Mouse (Mus musculus) MEL (cell line): ENCODE results near the gene Oasl2. TPM values are rescaled to one million over a fixed set of nuclear protein-coding genes. Genes with fewer than 3 reads are reported as not detected.

Source experiments
- DNase-seq: peaks from one replicate; pipeline ENCODE4 v3.0.0; 2011; ENCODE audit warnings: low read depth, low spot score
- H3K27ac ChIP-seq: 2 replicates; pipeline ENCODE4 v1.5.1; 2012; ENCODE audit warnings: low read depth, mild to moderate bottlenecking, control low read depth, low read length, moderate library complexity; ENCODE audit not compliant: control insufficient read depth
- H3K27me3 ChIP-seq, 2 experiments: fragments of 150-350 bp in 1 of 2; sonication (generic) in 1 of 2; 2 replicates each; pipeline ENCODE4 v1.6.1; 2012; ENCODE audit warnings: low read length in 2 of 2, mild to moderate bottlenecking in 2 of 2, improper control_type of control experiment in 1 of 2, moderate library complexity in 1 of 2; ENCODE audit not compliant: insufficient read depth in 2 of 2, control insufficient read depth in 1 of 2
- H3K36me3 ChIP-seq, 2 experiments: 2 replicates each; pipeline ENCODE4 v1.6.1; 2012 to 2014; ENCODE audit warnings: low read length in 2 of 2, improper control_type of control experiment in 1 of 2, inconsistent platforms in 1 of 2, mild to moderate bottlenecking in 1 of 2; ENCODE audit not compliant: insufficient read depth in 2 of 2, control insufficient read depth in 1 of 2
- H3K4me1 ChIP-seq, 2 experiments: fragments of 150-350 bp in 1 of 2; sonication (generic) in 1 of 2; 2 replicates each; pipeline ENCODE4 v1.6.1; 2012; ENCODE audit warnings: low read length in 2 of 2, improper control_type of control experiment in 1 of 2, mild to moderate bottlenecking in 1 of 2; ENCODE audit not compliant: insufficient read depth in 2 of 2, control insufficient read depth in 1 of 2
- H3K4me3 ChIP-seq, 2 experiments: fragments of 150-350 bp in 1 of 2; sonication (generic) in 1 of 2; 2 replicates each; pipeline ENCODE4 v1.5.1; 2012; ENCODE audit warnings: low read depth in 2 of 2, low read length in 2 of 2, mild to moderate bottlenecking in 2 of 2, moderate library complexity in 2 of 2, control low read depth in 1 of 2, improper control_type of control experiment in 1 of 2; ENCODE audit not compliant: control insufficient read depth in 1 of 2, insufficient read depth in 1 of 2
- H3K79me2 ChIP-seq: 2 replicates; pipeline ENCODE4 v1.6.1; 2012; ENCODE audit warnings: mild to moderate bottlenecking, low read length, moderate library complexity; ENCODE audit not compliant: control insufficient read depth, poor library complexity, insufficient read depth
- H3K9ac ChIP-seq: 2 replicates; pipeline ENCODE4 v1.6.1; 2012; ENCODE audit warnings: low read depth, mild to moderate bottlenecking, control low read depth, low read length, moderate library complexity; ENCODE audit not compliant: control insufficient read depth, poor library complexity, severe bottlenecking
- H3K9me3 ChIP-seq: fragments of 150-350 bp; sonication (generic); replicated peaks from 2 replicates; pipeline ENCODE4 v1.6.1; 2012; ENCODE audit warnings: mild to moderate bottlenecking, low read length, improper control_type of control experiment, moderate library complexity; ENCODE audit not compliant: insufficient read depth
- BHLHE40 ChIP-seq: IDR thresholded peaks from 2 replicates; pipeline ENCODE4 v1.6.1; 2012; ENCODE audit warnings: low read depth, mild to moderate bottlenecking, inconsistent platforms, low read length, improper control_type of control experiment, borderline replicate concordance
- CHD2 ChIP-seq: IDR thresholded peaks from 2 replicates; pipeline ENCODE4 v1.6.1; 2011; ENCODE audit warnings: low read length, improper control_type of control experiment
- CTCF ChIP-seq, 3 experiments: IDR thresholded peaks in 2 of 3; conservative IDR thresholded peaks in 1 of 3; 2 replicates each; pipeline ENCODE4 v1.5.1; 2011 to 2012; ENCODE audit warnings: low read length in 3 of 3, low read depth in 2 of 3, mild to moderate bottlenecking in 2 of 3, improper control_type of control experiment in 1 of 3, inconsistent platforms in 1 of 3, mixed read lengths in 1 of 3, moderate library complexity in 1 of 3; ENCODE audit not compliant: control insufficient read depth in 1 of 3, insufficient read depth in 1 of 3, poor library complexity in 1 of 3, severe bottlenecking in 1 of 3
- E2F4 ChIP-seq: IDR thresholded peaks from 2 replicates; pipeline ENCODE4 v1.6.1; 2011; ENCODE audit warnings: low read depth, low read length, improper control_type of control experiment, borderline replicate concordance
- ELF1 ChIP-seq: IDR thresholded peaks from 2 replicates; pipeline ENCODE4 v1.6.1; 2014; ENCODE audit warnings: low read depth, mild to moderate bottlenecking, inconsistent platforms, low read length, improper control_type of control experiment, moderate library complexity
- EP300 ChIP-seq, 2 experiments: IDR thresholded peaks; 2 replicates each; pipeline ENCODE4 v1.6.1; 2011; ENCODE audit warnings: improper control_type of control experiment in 2 of 2, low read length in 2 of 2, low read depth in 1 of 2, mild to moderate bottlenecking in 1 of 2
- ETS1 ChIP-seq: IDR thresholded peaks from 2 replicates; pipeline ENCODE4 v1.6.1; 2012; ENCODE audit warnings: low read depth, mild to moderate bottlenecking, inconsistent platforms, low read length, improper control_type of control experiment, moderate library complexity
- GABPA ChIP-seq: IDR thresholded peaks from 2 replicates; pipeline ENCODE4 v1.6.1; 2012; ENCODE audit warnings: low read depth, mild to moderate bottlenecking, inconsistent platforms, low read length, improper control_type of control experiment, moderate library complexity
- GATA1 ChIP-seq: IDR thresholded peaks from 2 replicates; pipeline ENCODE4 v1.6.1; 2011; ENCODE audit warnings: low read depth, low read length, improper control_type of control experiment
- HCFC1 ChIP-seq: IDR thresholded peaks from 2 replicates; pipeline ENCODE4 v1.6.1; 2012; ENCODE audit warnings: low read depth, mild to moderate bottlenecking, inconsistent platforms, low read length, improper control_type of control experiment, moderate library complexity
- KAT2A ChIP-seq: conservative IDR thresholded peaks from 2 replicates; pipeline ENCODE4 v1.6.1; 2012; ENCODE audit warnings: low read depth, low read length, improper control_type of control experiment, inconsistent platforms
- MAX ChIP-seq: IDR thresholded peaks from 2 replicates; pipeline ENCODE4 v1.6.1; 2011; ENCODE audit warnings: low read length, improper control_type of control experiment
- MAZ ChIP-seq: IDR thresholded peaks from 2 replicates; pipeline ENCODE4 v1.6.1; 2012; ENCODE audit warnings: low read depth, mild to moderate bottlenecking, inconsistent platforms, low read length, improper control_type of control experiment
- MEF2A ChIP-seq: IDR thresholded peaks from 2 replicates; pipeline ENCODE4 v1.6.1; 2014; ENCODE audit warnings: low read depth, mild to moderate bottlenecking, inconsistent platforms, low read length, improper control_type of control experiment; ENCODE audit not compliant: poor library complexity, insufficient replicate concordance, severe bottlenecking; ENCODE audit errors: extremely low read depth
- MXI1 ChIP-seq: IDR thresholded peaks from 2 replicates; pipeline ENCODE4 v1.6.1; 2011; ENCODE audit warnings: mild to moderate bottlenecking, low read depth, low read length, improper control_type of control experiment
- MYB ChIP-seq: IDR thresholded peaks from 2 replicates; pipeline ENCODE4 v1.6.1; 2011; ENCODE audit warnings: mild to moderate bottlenecking, low read depth, low read length, improper control_type of control experiment
- MYC ChIP-seq: IDR thresholded peaks from 2 replicates; pipeline ENCODE4 v1.6.1; 2011; ENCODE audit warnings: low read depth, mild to moderate bottlenecking, low read length, improper control_type of control experiment, moderate library complexity
- NELFE ChIP-seq: IDR thresholded peaks from 2 replicates; pipeline ENCODE4 v1.6.1; 2011; ENCODE audit warnings: low read depth, low read length, improper control_type of control experiment
- NRF1 ChIP-seq: IDR thresholded peaks from 2 replicates; pipeline ENCODE4 v1.6.1; 2014; ENCODE audit warnings: low read depth, mild to moderate bottlenecking, inconsistent platforms, low read length, improper control_type of control experiment, moderate library complexity; ENCODE audit not compliant: poor library complexity, insufficient read depth, severe bottlenecking
- POLR2A ChIP-seq, 2 experiments: IDR thresholded peaks; 2 replicates each; pipeline ENCODE4 v1.6.1; 2011 to 2012; ENCODE audit warnings: low read length in 2 of 2, mild to moderate bottlenecking in 2 of 2, control low read depth in 1 of 2, improper control_type of control experiment in 1 of 2, low read depth in 1 of 2, moderate library complexity in 1 of 2; ENCODE audit not compliant: control insufficient read depth in 1 of 2, insufficient read depth in 1 of 2, poor library complexity in 1 of 2
- POLR2AphosphoS5 ChIP-seq: IDR thresholded peaks from 2 replicates; pipeline ENCODE4 v1.6.1; 2012; ENCODE audit warnings: low read depth, borderline replicate concordance, mild to moderate bottlenecking, inconsistent platforms, low read length, moderate library complexity, mixed read lengths
- RAD21 ChIP-seq: IDR thresholded peaks from 2 replicates; pipeline ENCODE4 v1.6.1; 2011; ENCODE audit warnings: mild to moderate bottlenecking, low read depth, low read length, improper control_type of control experiment
- RCOR1 ChIP-seq: IDR thresholded peaks from 2 replicates; pipeline ENCODE4 v1.6.1; 2012; ENCODE audit warnings: low read depth, mild to moderate bottlenecking, inconsistent platforms, low read length, improper control_type of control experiment
- SIN3A ChIP-seq: IDR thresholded peaks from 2 replicates; pipeline ENCODE4 v1.6.1; 2012; ENCODE audit warnings: low read length, improper control_type of control experiment, inconsistent platforms
- SMC3 ChIP-seq: IDR thresholded peaks from 2 replicates; pipeline ENCODE4 v1.6.1; 2011; ENCODE audit warnings: low read depth, low read length, improper control_type of control experiment
- TAL1 ChIP-seq: IDR thresholded peaks from 2 replicates; pipeline ENCODE4 v1.6.1; 2012; ENCODE audit warnings: mild to moderate bottlenecking, inconsistent platforms, low read length, moderate library complexity, mixed read lengths
- TBP ChIP-seq: IDR thresholded peaks from 2 replicates; pipeline ENCODE4 v1.8.0; 2011; ENCODE audit warnings: low read depth, low read length, improper control_type of control experiment
- TCF12 ChIP-seq: IDR thresholded peaks from 2 replicates; pipeline ENCODE4 v1.6.1; 2014; ENCODE audit warnings: low read depth, mild to moderate bottlenecking, inconsistent platforms, low read length, improper control_type of control experiment, moderate library complexity
- UBTF ChIP-seq: IDR thresholded peaks from 2 replicates; pipeline ENCODE4 v1.6.1; 2012; ENCODE audit warnings: low read depth, mild to moderate bottlenecking, inconsistent platforms, low read length, improper control_type of control experiment, moderate library complexity, borderline replicate concordance; ENCODE audit not compliant: insufficient read depth
- USF1 ChIP-seq: IDR thresholded peaks from 2 replicates; pipeline ENCODE4 v1.6.1; 2014; ENCODE audit warnings: low read depth, mild to moderate bottlenecking, inconsistent platforms, low read length, improper control_type of control experiment, moderate library complexity
- USF2 ChIP-seq, 2 experiments: IDR thresholded peaks; 2 replicates each; pipeline ENCODE4 v1.6.1; 2011 to 2012; ENCODE audit warnings: improper control_type of control experiment in 2 of 2, low read length in 2 of 2, borderline replicate concordance in 1 of 2, inconsistent platforms in 1 of 2, low read depth in 1 of 2, mild to moderate bottlenecking in 1 of 2; ENCODE audit not compliant: insufficient read depth in 1 of 2
- ZC3H11A ChIP-seq: IDR thresholded peaks from 2 replicates; pipeline ENCODE4 v1.6.1; 2012; ENCODE audit warnings: low read depth, mild to moderate bottlenecking, inconsistent platforms, low read length, improper control_type of control experiment
- ZKSCAN1 ChIP-seq: IDR thresholded peaks from 2 replicates; pipeline ENCODE4 v1.6.1; 2012; ENCODE audit warnings: low read depth, mild to moderate bottlenecking, inconsistent platforms, low read length, improper control_type of control experiment, moderate library complexity
- ZNF384 ChIP-seq: IDR thresholded peaks from 2 replicates; pipeline ENCODE4 v1.6.1; 2012; ENCODE audit warnings: low read depth, mild to moderate bottlenecking, inconsistent platforms, low read length, improper control_type of control experiment
- polyA plus RNA-seq, 2 experiments: library from polyadenylated mRNA; stranded (reverse) in 1 of 2; unstranded in 1 of 2; fragments of >175 nt in 1 of 2; fragments of >200 nt in 1 of 2; gene quantifications; 2 replicates each; pipeline versions ENCODE4 v1.2.1 to v1.2.4; 2012; ENCODE audit warnings: low replicate concordance in 2 of 2, low read depth in 1 of 2; ENCODE audit not compliant: insufficient read length in 2 of 2, insufficient read depth in 1 of 2, missing spikeins in 1 of 2
- total RNA-seq: library from RNA; depleted of rRNA; stranded (reverse); fragments of 300-350 nt; gene quantifications from 2 replicates; pipeline ENCODE4 v1.2.3, GENCODE M21; 2012; rRNA removed

Oasl2 gene
- total RNA-seq (0.27 TPM in 1 of 2 replicates, not detected in the other), polyA plus RNA-seq (under 1 TPM in 1 of 2 experiments, not detected in 1; 0.63 TPM)

DNA sequence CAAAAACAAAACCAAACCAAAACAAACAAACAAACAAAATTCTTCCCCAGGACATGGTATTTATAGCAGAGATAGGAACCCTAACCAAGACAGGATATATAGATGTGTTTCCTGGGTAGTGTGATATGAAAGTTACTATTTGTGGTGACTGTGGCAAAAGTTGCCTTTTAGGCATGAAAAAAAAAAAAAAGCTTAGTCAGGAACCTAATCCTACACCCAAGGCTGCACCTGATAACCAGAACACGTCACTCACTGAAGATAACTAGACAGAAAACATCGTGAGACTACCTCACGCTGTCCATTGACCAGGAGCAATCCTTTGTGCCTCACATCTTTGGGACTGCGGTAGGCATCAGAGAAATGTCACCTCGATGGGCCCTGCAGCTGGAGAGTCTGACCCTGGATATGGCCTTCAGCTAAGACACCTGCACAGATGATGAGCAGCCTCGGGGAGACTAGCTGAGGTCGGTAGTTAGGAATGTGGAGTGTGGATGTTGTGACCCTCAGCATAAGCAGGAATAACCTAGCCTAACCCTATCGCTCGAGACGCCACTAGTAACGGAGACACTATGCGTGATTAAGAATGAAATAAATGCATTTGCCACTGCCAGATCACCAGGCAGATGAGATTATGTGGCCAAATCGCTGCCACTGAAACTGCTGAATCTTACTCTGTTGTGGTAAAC lies at the start of gene Oasl2:
Gene Oasl2 (plus strand): TSS at position 249 of the 686 bp plus-strand sequence.
- Histone ChIP-seq H3K27ac (no peak within 1 kb of the TSS), H3K9me3 (no peaks in the 10 kb centered on the region), H3K4me3 (peak within 1 kb of the TSS; percentile 18 to 50), H3K79me2 (no peaks in the 10 kb centered on the region), H3K4me1 (peaks cover 0 to 3% of the 10 kb centered on the region in 2 experiments; a peak in 3 of 4 replicates), H3K9ac (no peak within 1 kb of the TSS), H3K36me3 (no peaks in the 10 kb centered on the region), H3K27me3 (peaks cover 8 to 17% of the 10 kb centered on the region in 2 experiments)
- peak; percentile 29 for DNase-seq
- TF ChIP-seq KAT2A (no peak), MXI1 (no peak), NELFE (no peak), USF2 (IDR thresholded peaks at IDR 0.05; ENCODE audit: borderline replicate concordance in 1 of 2, insufficient read depth in 1 of 2, low read depth in 1 of 2, low read length in 2 of 2) (no peak), POLR2A (IDR thresholded peaks at IDR 0.05; ENCODE audit: control insufficient read depth in 1 of 2, insufficient read depth in 1 of 2, low read depth in 1 of 2, low read length in 2 of 2, poor library complexity in 1 of 2) (no peak), MAX (no peak), TAL1 (no peak), CTCF (IDR thresholded peaks at IDR 0.05 in 2 of 3, conservative IDR thresholded peaks at IDR 0.05 in 1 of 3; ENCODE audit: control insufficient read depth in 1 of 3, insufficient read depth in 1 of 3, low read depth in 2 of 3, low read length in 3 of 3, poor library complexity in 1 of 3, severe bottlenecking in 1 of 3) (no peak), ELF1 (no peak), GATA1 (peak; percentile 55; the same call in 1 of the 2 replicates), UBTF (no peak), BHLHE40 (no peak), NRF1 (no peak), RAD21 (no peak), RCOR1 (no peak), MEF2A (peak; percentile 50; the same call in 1 of the 2 replicates), MYB (no peak), MAZ (no peak), ETS1 (peak; percentile 83), MYC (no peak), SIN3A (no peak), USF1 (no peak), GABPA (no peak), ZKSCAN1 (no peak), HCFC1 (no peak), ZC3H11A (no peak), ZNF384 (peak; percentile 92), EP300 (IDR thresholded peaks at IDR 0.05; ENCODE audit: low read depth in 1 of 2, low read length in 2 of 2) (peak in 1 of 2 experiments; percentile 35; a peak in 1 of 4 replicates), SMC3 (no peak), CHD2 (no peak), E2F4 (no peak), TCF12 (no peak; the same call in 1 of the 2 replicates), TBP (no peak), POLR2AphosphoS5 (no peak)
